Mouse (Mus musculus) forebrain, embryonic 16.5 days (tissue): ENCODE measurements around the gene Fntb. TPM values are rescaled to one million over a fixed set of nuclear protein-coding genes. Genes with fewer than 3 reads are reported as not detected.
A peak's percentile ranks its signal among the peaks of the same experiment; 100 is the strongest.
"Not testable (repeated sequence)": the region's sequence is repeated elsewhere in the genome, so short reads cannot be mapped to it uniquely, and the experiment has no call there.

ENCODE experiments used
- ATAC-seq: fragments of 200-750 bp; cut with Nextera tagmentation; 2 replicates; pipeline ENCODE4 v1.8.0; 2017; ENCODE audit warnings: mild to moderate bottlenecking, moderate library complexity
- H3K27ac ChIP-seq: fragments of 300-500 bp; sonication (generic); 2 replicates; pipeline ENCODE4 v1.5.1; 2014; ENCODE audit warnings: low read length, control low read depth
- H3K27me3 ChIP-seq: fragments of 300-500 bp; sonication (generic); replicated peaks from 2 replicates; pipeline ENCODE4 v1.6.1; 2014; ENCODE audit warnings: low read length; ENCODE audit not compliant: control insufficient read depth, insufficient read depth
- H3K36me3 ChIP-seq: fragments of 300-500 bp; sonication (generic); 2 replicates; pipeline ENCODE4 v1.6.1; 2014; ENCODE audit not compliant: control insufficient read depth, insufficient read depth
- H3K4me1 ChIP-seq: fragments of 300-500 bp; sonication (generic); replicated peaks from 2 replicates; pipeline ENCODE4 v1.6.1; 2014; ENCODE audit warnings: low read length; ENCODE audit not compliant: control insufficient read depth, insufficient read depth
- H3K4me2 ChIP-seq: fragments of 300-500 bp; sonication (generic); 2 replicates; pipeline ENCODE4 v1.6.1; 2014; ENCODE audit warnings: mild to moderate bottlenecking, low read length, control low read depth
- H3K4me3 ChIP-seq: fragments of 300-500 bp; sonication (generic); replicated peaks from 2 replicates; pipeline ENCODE4 v1.5.1; 2014; ENCODE audit warnings: mild to moderate bottlenecking, low read length, control low read depth
- H3K9ac ChIP-seq: fragments of 300-500 bp; sonication (generic); replicated peaks from 2 replicates; pipeline ENCODE4 v1.6.1; 2014; ENCODE audit warnings: low read depth, low read length, control low read depth
- H3K9me3 ChIP-seq: fragments of 300-500 bp; sonication (generic); 2 replicates; pipeline ENCODE4 v1.6.1; 2016; ENCODE audit warnings: low read length; ENCODE audit not compliant: control insufficient read depth
- WGBS: fragments of 180-500 bp; shearing (Covaris S2); extraction: QIAGEN DNeasy Blood & Tissue Kit; methylation state at CpG from one replicate; pipeline ENCODE4 v1.1.7; 2014; 5-methylcytosine and 5-hydroxymethylcytosine counted together
- polyA plus RNA-seq: library from polyadenylated mRNA; unstranded; fragments of >200 nt; fragmentation: Nextera tagmentation; extraction: Ambion mirVana; gene quantifications from 2 replicates; pipeline ENCODE4 v1.2.1, GENCODE M21; 2015

Fntb gene
- polyA plus RNA-seq, 1 experiment from 2014 or later: 38.0 TPM

GRCm38 (mm10) chr12:76790446-76791084 lies 25.2 kb downstream of the Fntb start:
- H3K9ac ChIP-seq: no peak overlapping the region
- no peak for ATAC-seq
- H3K27ac ChIP-seq: no peak overlapping the region
- H3K9me3 ChIP-seq: no peaks in the 10 kb centered on the region
- WGBS: 43% methylated on average over 8 of the region's 8 CpGs
- H3K36me3 ChIP-seq: no peaks in the 10 kb centered on the region
- H3K27me3 ChIP-seq: no peaks in the 10 kb centered on the region
- no peak overlapping the region for H3K4me3 ChIP-seq
- H3K4me2 ChIP-seq: no peak overlapping the region
- H3K4me1 ChIP-seq: no peaks in the 10 kb centered on the region

GRCm38 (mm10) chr12:76792540-76792939 lies 27.2 kb downstream of the Fntb start:
- H3K4me2 ChIP-seq, H3K27ac ChIP-seq, H3K4me1 ChIP-seq, ATAC-seq, H3K36me3 ChIP-seq, H3K9me3 ChIP-seq, H3K9ac ChIP-seq, H3K4me3 ChIP-seq, H3K27me3 ChIP-seq: not testable (repeated sequence)
- 56% methylated on average over 13 of the region's 14 CpGs for WGBS

- H3K9me3 ChIP-seq: no peaks in the 10 kb centered on the region
- H3K9ac ChIP-seq: no peak within 1 kb of the TSS
- H3K4me2 ChIP-seq: no peak within 1 kb of the TSS
- H3K4me3 ChIP-seq: no peak within 1 kb of the TSS
- H3K4me1 ChIP-seq: no peaks in the 10 kb centered on the region
- H3K36me3 ChIP-seq: no peaks in the 10 kb centered on the region
- H3K27ac ChIP-seq: no peak within 1 kb of the TSS
- 85% methylated on average over 5 of the region's 5 CpGs for WGBS
- no peaks in the 10 kb centered on the region for H3K27me3 ChIP-seq
- no peak for ATAC-seq
Observed at GRCm38 (mm10) chr12:76795350-76795749, 30.0 kb downstream of the Fntb start, which contains the start of gene Gpx2. Gene Gpx2, minus strand, starts transcription at chr12:76795554.

GRCm38 (mm10) chr12:76796938-76797539 lies 31.6 kb downstream of the Fntb start:
- no peaks in the 10 kb centered on the region for H3K27me3 ChIP-seq
- no peak overlapping the region for H3K4me3 ChIP-seq
- H3K27ac ChIP-seq: no peak overlapping the region
- no peak for ATAC-seq
- no peaks in the 10 kb centered on the region for H3K36me3 ChIP-seq
- no peaks in the 10 kb centered on the region for H3K4me1 ChIP-seq
- 87% methylated on average over 7 of the region's 7 CpGs for WGBS
- H3K9ac ChIP-seq: no peak overlapping the region
- no peaks in the 10 kb centered on the region for H3K9me3 ChIP-seq
- H3K4me2 ChIP-seq: no peak overlapping the region

GRCm38 (mm10) chr12:76798008-76798720 lies 32.8 kb downstream of the Fntb start:
- no peak overlapping the region for H3K27ac ChIP-seq
- H3K4me3 ChIP-seq: no peak overlapping the region
- H3K4me1 ChIP-seq: no peaks in the 10 kb centered on the region
- no peaks in the 10 kb centered on the region for H3K27me3 ChIP-seq
- H3K9me3 ChIP-seq: no peaks in the 10 kb centered on the region
- H3K36me3 ChIP-seq: no peaks in the 10 kb centered on the region
- no peak overlapping the region for H3K4me2 ChIP-seq
- no peak for ATAC-seq
- WGBS: 46% methylated on average over 5 of the region's 5 CpGs
- H3K9ac ChIP-seq: no peak overlapping the region

- H3K9me3 ChIP-seq: no peaks in the 10 kb centered on the region
- H3K4me3 ChIP-seq: no peak overlapping the region
- WGBS: 93% methylated on average over 10 of the region's 10 CpGs
- H3K9ac ChIP-seq: no peak overlapping the region
- H3K4me1 ChIP-seq: no peaks in the 10 kb centered on the region
- H3K4me2 ChIP-seq: no peak overlapping the region
- no peak for ATAC-seq
- H3K27me3 ChIP-seq: no peaks in the 10 kb centered on the region
- H3K27ac ChIP-seq: no peak overlapping the region
- H3K36me3 ChIP-seq: no peaks in the 10 kb centered on the region
Observed at GRCm38 (mm10) chr12:76803028-76803427, 37.6 kb downstream of the Fntb start.

GRCm38 (mm10) chr12:76803700-76804252 lies 38.4 kb downstream of the Fntb start:
- Histone ChIP-seq H3K4me2 (no peak overlapping the region), H3K4me3 (no peak overlapping the region), H3K27ac (no peak overlapping the region), H3K27me3 (no peaks in the 10 kb centered on the region), H3K9ac (no peak overlapping the region), H3K36me3 (no peaks in the 10 kb centered on the region), H3K9me3 (no peaks in the 10 kb centered on the region), H3K4me1 (no peaks in the 10 kb centered on the region)
- 53% methylated on average over 7 of the region's 7 CpGs for whole genome bisulfite sequencing
- peak; percentile 58; the same call in 1 of the 2 replicates for ATAC-seq

- H3K27ac ChIP-seq: no peak overlapping the region
- H3K9me3 ChIP-seq: no peaks in the 10 kb centered on the region
- no peak overlapping the region for H3K9ac ChIP-seq
- no peaks in the 10 kb centered on the region for H3K36me3 ChIP-seq
- no peak overlapping the region for H3K4me3 ChIP-seq
- no peak for ATAC-seq
- H3K4me2 ChIP-seq: no peak overlapping the region
- no peaks in the 10 kb centered on the region for H3K4me1 ChIP-seq
- no peaks in the 10 kb centered on the region for H3K27me3 ChIP-seq
- 89% methylated on average over 10 of the region's 10 CpGs for WGBS
Observed at GRCm38 (mm10) chr12:76805056-76805811, 39.8 kb downstream of the Fntb start.

GRCm38 (mm10) chr12:76807796-76808195 lies 42.4 kb downstream of the Fntb start:
- no peak overlapping the region for H3K4me2 ChIP-seq
- no peaks in the 10 kb centered on the region for H3K9me3 ChIP-seq
- H3K36me3 ChIP-seq: no peaks in the 10 kb centered on the region
- H3K9ac ChIP-seq: no peak overlapping the region
- no peak overlapping the region for H3K4me3 ChIP-seq
- 85% methylated on average over 10 of the region's 10 CpGs for WGBS
- no peaks in the 10 kb centered on the region for H3K4me1 ChIP-seq
- H3K27me3 ChIP-seq: no peaks in the 10 kb centered on the region
- no peak overlapping the region for H3K27ac ChIP-seq
- no peak for ATAC-seq
